Mouse (Mus musculus): ENCODE measurements around the gene Helt. TPM values are rescaled to one million over a fixed set of nuclear protein-coding genes. Genes with fewer than 3 reads are reported as not detected.

Helt gene
- polyA plus RNA-seq, 1 experiment, result 0.31 TPM

- Histone ChIP-seq H3K27ac (ENCODE audit: insufficient read depth, low read length) (no peak overlapping the region), H3K4me1 (ENCODE audit: control insufficient read depth, insufficient read depth, low read length) (no peaks in the 10 kb centered on the region), H3K4me3 (ENCODE audit: insufficient read depth, low read length) (no peak overlapping the region)
- TF ChIP-seq CTCF (IDR thresholded peaks at IDR 0.05; ENCODE audit: extremely low read depth, insufficient read depth, low read length), result no peak
- no peak for TF ChIP-seq POLR2A (IDR thresholded peaks at IDR 0.05; ENCODE audit: extremely low read depth, insufficient read depth, low read length)
Measured at GRCm38 (mm10) chr8:46251561-46251960, 42.9 kb downstream of the Helt start.

- TF ChIP-seq POLR2A (IDR thresholded peaks at IDR 0.05; ENCODE audit: extremely low read depth, insufficient read depth, low read length), result no peak
- no peak for TF ChIP-seq CTCF (IDR thresholded peaks at IDR 0.05; ENCODE audit: extremely low read depth, insufficient read depth, low read length)
- Histone ChIP-seq H3K27ac (ENCODE audit: insufficient read depth, low read length) (no peak overlapping the region), H3K4me3 (ENCODE audit: insufficient read depth, low read length) (no peak overlapping the region), H3K4me1 (ENCODE audit: control insufficient read depth, insufficient read depth, low read length) (no peaks in the 10 kb centered on the region)
Measured at GRCm38 (mm10) chr8:46246346-46246745, 48.1 kb downstream of the Helt start.

GRCm38 (mm10) chr8:46242946-46243345 is 51.5 kb downstream of the Helt start:
- no peak overlapping the region for H3K27ac ChIP-seq (ENCODE audit: insufficient read depth, low read length)
- no peaks in the 10 kb centered on the region for H3K4me1 ChIP-seq (ENCODE audit: control insufficient read depth, insufficient read depth, low read length)
- TF ChIP-seq POLR2A (IDR thresholded peaks at IDR 0.05; ENCODE audit: extremely low read depth, insufficient read depth, low read length), result no peak
- TF ChIP-seq CTCF (IDR thresholded peaks at IDR 0.05; ENCODE audit: extremely low read depth, insufficient read depth, low read length), result no peak

More at GRCm38 (mm10) chr8:46242946-46243345, 51.5 kb downstream of the Helt start:
- no peak overlapping the region for H3K4me3 ChIP-seq (ENCODE audit: insufficient read depth, low read length)

Other genes with a start within 250 kb of the Helt start
- gene Cfap97, start 142.9 kb downstream of the Helt start, polyA plus RNA-seq (2012; rRNA removed), result 14.8 and 15.3 TPM in 2 replicates
- gene Snx25, start 142.5 kb downstream of the Helt start, polyA plus RNA-seq (2012; rRNA removed), result 26.6 and 28.9 TPM in 2 replicates
- gene Slc25a4, start 83.4 kb downstream of the Helt start, polyA plus RNA-seq (2012; rRNA removed), result 660 and 673 TPM in 2 replicates
- 49.4 and 52.2 TPM in 2 replicates for gene Acsl1, start 176.4 kb upstream of the Helt start, polyA plus RNA-seq (2012; rRNA removed)